Mouse (Mus musculus) ES-E14 (cell line): ENCODE measurements around the gene Ccl24.

Experiments
- CHD2 ChIP-seq: IDR thresholded peaks from 2 replicates; pipeline ENCODE4 v1.6.1; 2014; ENCODE audit warnings: mild to moderate bottlenecking, low read depth, low read length, inconsistent platforms
- HCFC1 ChIP-seq: IDR thresholded peaks from 2 replicates; pipeline ENCODE4 v1.6.1; 2012; ENCODE audit warnings: low read length, inconsistent platforms, borderline replicate concordance; ENCODE audit not compliant: insufficient read depth
- MAFK ChIP-seq: IDR thresholded peaks from 2 replicates; pipeline ENCODE4 v1.6.1; 2014; ENCODE audit warnings: mild to moderate bottlenecking, low read depth, low read length, inconsistent platforms; ENCODE audit not compliant: insufficient read depth

- no peak for TF ChIP-seq HCFC1
- TF ChIP-seq MAFK: no peak
- no peak for TF ChIP-seq CHD2
Observed at GRCm38 (mm10) chr5:135587764-135588163, 14.9 kb upstream of the Ccl24 start.
